In the genomic region with DNA sequence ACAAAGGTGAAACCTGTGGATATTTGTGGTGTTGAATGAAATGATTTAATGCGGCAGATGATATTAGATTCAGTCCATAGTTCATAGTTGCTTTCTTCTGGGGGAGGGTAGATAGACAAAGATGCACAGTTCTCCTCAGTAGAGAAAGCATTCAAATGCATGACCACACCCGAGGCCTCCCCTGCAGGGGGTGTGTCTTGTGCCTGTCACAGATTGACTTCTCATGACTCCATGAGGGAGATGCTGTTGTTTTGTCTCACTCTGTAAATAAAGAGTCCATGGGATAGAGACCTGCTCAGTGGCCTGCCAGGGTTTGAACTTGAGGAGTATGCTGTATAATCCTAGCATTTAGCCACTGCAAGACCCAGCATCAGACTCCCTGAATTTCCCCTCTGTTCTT, we compare ENCODE assay signal across 23 mouse cellular contexts.
DNase-seq lines count a peak whose midpoint lies in the region; ATAC-seq lines count a peak whose summit lies in the region.
"Had no signal": no experiment of that assay in that cellular context is flagged by ENCODE, and none has a peak within 500 bp of the region (broad histone marks: within the 10 kb centered on the region; RNA-seq: fewer than 3 reads in every experiment).

No protein-coding gene starts in this region.

- no peaks in the 10 kb centered on the region for H3K9me3 ChIP-seq in hindbrain, embryonic 12.5 days (replicated peaks)
- no peaks in the 10 kb centered on the region for H3K9me3 ChIP-seq in hindbrain, embryonic 10.5 days
- H3K9me3 ChIP-seq in midbrain, embryonic 16.5 days (replicated peaks; ENCODE audit: control insufficient read depth, low read length, poor library complexity, severe bottlenecking) = no peaks in the 10 kb centered on the region
- no peaks in the 10 kb centered on the region for H3K9me3 ChIP-seq in midbrain, embryonic 14.5 days (ENCODE audit: control insufficient read depth, low read length)
- H3K9me3 ChIP-seq: embryonic facial prominence, embryonic 13.5 days; forebrain, embryonic 12.5 days; heart, embryonic 10.5 days; heart, embryonic 15.5 days had no signal

- H3K4me1 ChIP-seq in hindbrain, embryonic 12.5 days = no peaks in the 10 kb centered on the region
- H3K4me1 ChIP-seq in hindbrain, embryonic 10.5 days (replicated peaks) = no peaks in the 10 kb centered on the region
- H3K4me1 ChIP-seq in midbrain, embryonic 16.5 days (ENCODE audit: control insufficient read depth, insufficient read depth, low read length) = no peaks in the 10 kb centered on the region
- no peaks in the 10 kb centered on the region for H3K4me1 ChIP-seq in midbrain, embryonic 14.5 days (ENCODE audit: control insufficient read depth, insufficient read depth, low read length)
- H3K4me1 ChIP-seq: forebrain, embryonic 12.5 days had no signal

- 71% methylated on average over 2 of the region's 2 CpGs for WGBS in hindbrain, embryonic 12.5 days
- 57% methylated on average over 2 of the region's 2 CpGs for WGBS in hindbrain, embryonic 10.5 days
- 79% methylated on average over 2 of the region's 2 CpGs for WGBS in midbrain, embryonic 16.5 days
- WGBS in midbrain, embryonic 14.5 days = 72% methylated on average over 2 of the region's 2 CpGs

- no peak for DNase-seq in hindbrain, embryonic 10.5 days (ENCODE audit: low spot score)
- DNase-seq in midbrain, embryonic 14.5 days = no peak
- peak; percentile 92 for DNase-seq in R1 (ENCODE audit: low read depth, low spot score)
- no peak for DNase-seq in embryo, embryonic 10 days (ENCODE audit: low spot score)
- no peak for DNase-seq in layer of hippocampus, postnatal 25 days (ENCODE audit: extremely low spot score in 1 of 2, low spot score in 1 of 2)
- DNase-seq: adrenal gland, adult 8-10 months; adrenal gland, postnatal 36 days; cerebellum, adult 11 months; cerebellum, adult 8-10 months; cerebellum, postnatal 14 days; gastrocnemius, postnatal 36 days; heart, adult 18-20 months; heart, postnatal 14 days; kidney, adult 11 months had no signal

- 0 out of 2 replicates have a peak, but pooled peaks have one; percentile 32 for ATAC-seq in hindbrain, embryonic 12.5 days (ENCODE audit: low FRiP score)
- 0 out of 2 replicates have a peak, but pooled peaks have one; percentile 28 for ATAC-seq in midbrain, embryonic 16.5 days
- ATAC-seq in midbrain, embryonic 14.5 days (ENCODE audit: low FRiP score, low TSS enrichment) = no peak
- ATAC-seq: forebrain, embryonic 16.5 days; hindbrain, postnatal 0 days; Patski had no signal

- no peak overlapping the region for H3K4me2 ChIP-seq in hindbrain, embryonic 12.5 days (replicated peaks)
- no peak overlapping the region for H3K4me2 ChIP-seq in midbrain, embryonic 16.5 days (ENCODE audit: low read length)
- H3K4me2 ChIP-seq in midbrain, embryonic 14.5 days (ENCODE audit: low read length) = no peak overlapping the region
- H3K4me2 ChIP-seq: embryonic facial prominence, embryonic 13.5 days; forebrain, embryonic 12.5 days; heart, embryonic 15.5 days had no signal

- H3K36me3 ChIP-seq in hindbrain, embryonic 12.5 days = no peaks in the 10 kb centered on the region
- no peaks in the 10 kb centered on the region for H3K36me3 ChIP-seq in hindbrain, embryonic 10.5 days
- no peaks in the 10 kb centered on the region for H3K36me3 ChIP-seq in midbrain, embryonic 16.5 days (ENCODE audit: control insufficient read depth, insufficient read depth, low read length)
- no peaks in the 10 kb centered on the region for H3K36me3 ChIP-seq in midbrain, embryonic 14.5 days (ENCODE audit: control insufficient read depth, insufficient read depth, low read length)
- H3K36me3 ChIP-seq: embryonic facial prominence, embryonic 13.5 days; forebrain, embryonic 12.5 days; heart, embryonic 10.5 days; heart, embryonic 15.5 days had no signal

- H3K27ac ChIP-seq in hindbrain, embryonic 12.5 days = no peak overlapping the region
- no peak overlapping the region for H3K27ac ChIP-seq in hindbrain, embryonic 10.5 days
- H3K27ac ChIP-seq in midbrain, embryonic 16.5 days (ENCODE audit: low read length) = no peak overlapping the region
- no peak overlapping the region for H3K27ac ChIP-seq in midbrain, embryonic 14.5 days (replicated peaks; ENCODE audit: low read depth, low read length)
- H3K27ac ChIP-seq: embryonic facial prominence, embryonic 13.5 days; forebrain, embryonic 12.5 days; heart, embryonic 10.5 days; heart, embryonic 15.5 days; hindbrain, postnatal 0 days had no signal

- H3K9ac ChIP-seq in hindbrain, embryonic 12.5 days = no peak overlapping the region
- no peak overlapping the region for H3K9ac ChIP-seq in midbrain, embryonic 16.5 days (ENCODE audit: low read depth, low read length)
- no peak overlapping the region for H3K9ac ChIP-seq in midbrain, embryonic 14.5 days (replicated peaks; ENCODE audit: low read length)
- H3K9ac ChIP-seq: embryonic facial prominence, embryonic 13.5 days; forebrain, embryonic 12.5 days; heart, embryonic 15.5 days had no signal

- H3K4me3 ChIP-seq in hindbrain, embryonic 12.5 days = no peak overlapping the region
- no peak overlapping the region for H3K4me3 ChIP-seq in hindbrain, embryonic 10.5 days
- H3K4me3 ChIP-seq in midbrain, embryonic 16.5 days (ENCODE audit: low read depth, low read length) = no peak overlapping the region
- no peak overlapping the region for H3K4me3 ChIP-seq in midbrain, embryonic 14.5 days (replicated peaks; ENCODE audit: low read depth, low read length)
- H3K4me3 ChIP-seq: embryonic facial prominence, embryonic 13.5 days; forebrain, embryonic 12.5 days; heart, embryonic 10.5 days; heart, embryonic 15.5 days had no signal

- no peaks in the 10 kb centered on the region for H3K27me3 ChIP-seq in hindbrain, embryonic 12.5 days
- H3K27me3 ChIP-seq in hindbrain, embryonic 10.5 days (ENCODE audit: insufficient read depth, poor library complexity, severe bottlenecking) = no peaks in the 10 kb centered on the region
- no peaks in the 10 kb centered on the region for H3K27me3 ChIP-seq in midbrain, embryonic 16.5 days (ENCODE audit: control insufficient read depth, insufficient read depth, low read depth, low read length)
- H3K27me3 ChIP-seq in midbrain, embryonic 14.5 days (ENCODE audit: control insufficient read depth, insufficient read depth, low read length) = no peaks in the 10 kb centered on the region
- H3K27me3 ChIP-seq: embryonic facial prominence, embryonic 13.5 days; forebrain, embryonic 12.5 days; heart, embryonic 15.5 days had no signal
